ENCODE assay signal across 9 mouse cellular contexts in genomic region chr16:4160246-4160897, GRCm38 (mm10). TPM values are rescaled to one million over a fixed set of nuclear protein-coding genes. Genes with fewer than 3 reads are reported as not detected.
A peak's percentile ranks its signal among the peaks of the same experiment; 100 is the strongest.
DNase-seq lines count a peak whose midpoint lies in the region; ATAC-seq and TF ChIP-seq lines count a peak whose summit lies in the region.
"Had no signal": no experiment of that assay in that cellular context is flagged by ENCODE, and none has a peak within 500 bp of the region (broad histone marks: within the 10 kb centered on the region; RNA-seq: fewer than 3 reads in every experiment).

No protein-coding gene starts in this region.

- H3K4me1 ChIP-seq in heart, postnatal 0 days (ENCODE audit: control insufficient read depth, insufficient read depth), result peaks cover 58% of the 10 kb centered on the region
- peaks cover 31% of the 10 kb centered on the region for H3K4me1 ChIP-seq in lung, embryonic 16.5 days (replicated peaks; ENCODE audit: control insufficient read depth, insufficient read depth, low read length)

- no peaks in the 10 kb centered on the region for H3K9me3 ChIP-seq in heart, postnatal 0 days (replicated peaks; ENCODE audit: control insufficient read depth, low read length)
- H3K9me3 ChIP-seq in lung, embryonic 16.5 days (ENCODE audit: control insufficient read depth, low read length), result no peaks in the 10 kb centered on the region

- DNase-seq in frontal cortex, adult 2 months (ENCODE audit: extremely low spot score in 1 of 2, low spot score in 1 of 2), result peak; percentile 67 to 94
- no peak for DNase-seq in frontal cortex, postnatal 14 days (ENCODE audit: low spot score in 2 of 2)
- peak; percentile 75 for DNase-seq in right cerebral cortex, adult 18-20 months
- no peak for DNase-seq in right cerebral cortex, postnatal 14 days
- DNase-seq in heart, postnatal 0 days (ENCODE audit: low spot score), result peak; percentile 82
- DNase-seq in testis, postnatal 10 days (ENCODE audit: low spot score), result no peak

- peak; percentile 64; the same call in 1 of the 2 replicates for TF ChIP-seq EP300 in heart, postnatal 0 days (IDR thresholded peaks at IDR 0.05; ENCODE audit: low read depth)

- no peaks in the 10 kb centered on the region for H3K27me3 ChIP-seq in heart, postnatal 0 days (ENCODE audit: control insufficient read depth, insufficient read depth, low read length)
- no peaks in the 10 kb centered on the region for H3K27me3 ChIP-seq in lung, embryonic 16.5 days (ENCODE audit: control insufficient read depth, insufficient read depth, low read depth, low read length)

- H3K36me3 ChIP-seq in heart, postnatal 0 days (replicated peaks; ENCODE audit: control insufficient read depth, insufficient read depth, low read length), result no peaks in the 10 kb centered on the region
- H3K36me3 ChIP-seq in lung, embryonic 16.5 days (ENCODE audit: control insufficient read depth, insufficient read depth, low read length), result no peaks in the 10 kb centered on the region

- peak; percentile 53 for ATAC-seq in heart, postnatal 0 days (ENCODE audit: insufficient read depth, low read depth)
- ATAC-seq in lung, embryonic 16.5 days (ENCODE audit: low read depth), result peak; percentile 94
- no peak for ATAC-seq in activated CD4-positive, CD25-positive, alpha-beta regulatory T cell, adult 4 months

- H3K9ac ChIP-seq in heart, postnatal 0 days (replicated peaks; ENCODE audit: low read depth, low read length), result no peak overlapping the region
- H3K9ac ChIP-seq in lung, embryonic 16.5 days (ENCODE audit: low read length), result no peak overlapping the region

- H3K4me2 ChIP-seq in heart, postnatal 0 days (ENCODE audit: low read depth, low read length), result peak overlapping the region; percentile 1; the same call in 1 of the 2 replicates
- 0 out of 2 replicates have a peak overlapping the region, but pooled peaks have one; percentile 1 for H3K4me2 ChIP-seq in lung, embryonic 16.5 days (ENCODE audit: low read depth, low read length)

- TF ChIP-seq CTCF in heart, postnatal 0 days (IDR thresholded peaks at IDR 0.05; ENCODE audit: low read depth), result no peak

- no peak overlapping the region for H3K4me3 ChIP-seq in heart, postnatal 0 days (ENCODE audit: low read depth, low read length)
- no peak overlapping the region for H3K4me3 ChIP-seq in lung, embryonic 16.5 days (ENCODE audit: low read length)

- 59% methylated on average over 4 of the region's 4 CpGs for whole genome bisulfite sequencing in heart, postnatal 0 days
- 52% methylated on average over 4 of the region's 4 CpGs for WGBS in lung, embryonic 16.5 days

- H3K27ac ChIP-seq in heart, postnatal 0 days (ENCODE audit: low read depth), result peak overlapping the region; percentile 70
- peak overlapping the region; percentile 40 for H3K27ac ChIP-seq in lung, embryonic 16.5 days (ENCODE audit: low read length)
- H3K27ac ChIP-seq: macrophage had no signal

RNA-seq across cellular contexts. Expression of gene Crebbp, which starts 53.4 kb away (rescaled TPM):
- polyA plus RNA-seq in frontal cortex, adult 2 months (2012; rRNA removed), result 37.1 and 38.0 TPM in 2 replicates
- total RNA-seq in heart, postnatal 0 days (2014; rRNA removed; ENCODE audit: low replicate concordance), result 34.1 and 34.7 TPM in 2 replicates
- 15.6 and 15.9 TPM in 2 replicates for polyA plus RNA-seq in heart, postnatal 0 days (2015; fragmentation: Nextera tagmentation; extraction: Ambion mirVana)
- 31.1 and 31.5 TPM in 2 replicates for polyA plus RNA-seq in lung, embryonic 16.5 days (2015; fragmentation: Nextera tagmentation; extraction: Ambion mirVana)
- 10 to 100 TPM; 60.0 to 61.2 TPM for polyA plus RNA-seq in activated CD4-positive, CD25-positive, alpha-beta regulatory T cell, adult 4 months (2017; shearing (Covaris generic))

Comparison
In these comparisons a context has a peak if more than half of its experiments do, and no peak if none do; other contexts are left out.
1. DNase-seq: peak in frontal cortex, adult 2 months (2 of 2), right cerebral cortex, adult 18-20 months (single experiment) and heart, postnatal 0 days (single experiment); none in frontal cortex, postnatal 14 days (0 of 2), right cerebral cortex, postnatal 14 days (single experiment) and testis, postnatal 10 days (single experiment).